Mouse (Mus musculus): Measurements from ENCODE around the gene Fgfrl1.

Gene Fgfrl1

GRCm38 (mm10) chr5:108692271-108692670 is at the start of gene Fgfrl1:
Gene Fgfrl1, plus strand, starts transcription at chr5:108692382.
- in situ Hi-C loops (cut with MboI, MseI): no loop called here

GRCm38 (mm10) chr5:108643674-108644073 is 48.5 kb upstream of the Fgfrl1 start:
- in situ Hi-C loops (cut with MboI, MseI): loop anchor here in 1 of 2 experiments (25.0 kb wide), 1 partner anchor 1294 kb away; no protein-coding TSS in a partner anchor

- in situ Hi-C loops (cut with MboI, MseI): loop anchor here in 1 of 2 experiments (25.0 kb wide), 1 partner anchor 1292 kb away; no protein-coding TSS in a partner anchor
Observed at GRCm38 (mm10) chr5:108645651-108646342, 46.4 kb upstream of the Fgfrl1 start.

- in situ Hi-C loops (cut with MboI, MseI): loop anchor here in 1 of 2 experiments (25.0 kb wide), 1 partner anchor 1291 kb away; no protein-coding TSS in a partner anchor
Observed at GRCm38 (mm10) chr5:108646343-108646660, 45.9 kb upstream of the Fgfrl1 start.

- in situ Hi-C loops (cut with MboI, MseI): loop anchor here in 1 of 2 experiments (25.0 kb wide), 1 partner anchor 1290 kb away; no protein-coding TSS in a partner anchor
Observed at GRCm38 (mm10) chr5:108647311-108647710, 44.9 kb upstream of the Fgfrl1 start.

GRCm38 (mm10) chr5:108647820-108648465 is 44.2 kb upstream of the Fgfrl1 start:
- in situ Hi-C loops (cut with MboI, MseI): loop anchor here in 1 of 2 experiments (25.0 kb wide), 1 partner anchor 1289 kb away; no protein-coding TSS in a partner anchor

GRCm38 (mm10) chr5:108648937-108649576 is 43.1 kb upstream of the Fgfrl1 start:
- in situ Hi-C loops (cut with MboI, MseI): loop anchor here in 1 of 2 experiments (25.0 kb wide), 1 partner anchor 1288 kb away; no protein-coding TSS in a partner anchor

- in situ Hi-C loops (cut with MboI, MseI): no loop called here
Observed at GRCm38 (mm10) chr5:108650341-108650740, 41.8 kb upstream of the Fgfrl1 start.

GRCm38 (mm10) chr5:108651136-108651720 is 41.0 kb upstream of the Fgfrl1 start:
- in situ Hi-C loops (cut with MboI, MseI): no loop called here

GRCm38 (mm10) chr5:108651823-108652222 is 40.4 kb upstream of the Fgfrl1 start:
- in situ Hi-C loops (cut with MboI, MseI): no loop called here

- in situ Hi-C loops (cut with MboI, MseI): no loop called here
Observed at GRCm38 (mm10) chr5:108653341-108653740, 38.8 kb upstream of the Fgfrl1 start.

GRCm38 (mm10) chr5:108654444-108654990 is 37.7 kb upstream of the Fgfrl1 start:
- in situ Hi-C loops (cut with MboI, MseI): no loop called here

- in situ Hi-C loops (cut with MboI, MseI): no loop called here
Observed at GRCm38 (mm10) chr5:108655381-108655780, 36.8 kb upstream of the Fgfrl1 start.

GRCm38 (mm10) chr5:108655891-108656650 is 36.1 kb upstream of the Fgfrl1 start:
- in situ Hi-C loops (cut with MboI, MseI): no loop called here

- in situ Hi-C loops (cut with MboI, MseI): no loop called here
Observed at GRCm38 (mm10) chr5:108657406-108657805, 34.8 kb upstream of the Fgfrl1 start.

GRCm38 (mm10) chr5:108658611-108659010 is 33.6 kb upstream of the Fgfrl1 start:
- in situ Hi-C loops (cut with MboI, MseI): no loop called here

GRCm38 (mm10) chr5:108659698-108660631 is 32.2 kb upstream of the Fgfrl1 start, which contains the start of gene Idua:
Gene Idua, plus strand, starts transcription at chr5:108660331.
- in situ Hi-C loops (cut with MboI, MseI): no loop called here

- in situ Hi-C loops (cut with MboI, MseI): no loop called here
Observed at GRCm38 (mm10) chr5:108660632-108661268, 31.4 kb upstream of the Fgfrl1 start.

GRCm38 (mm10) chr5:108662772-108663171 is 29.4 kb upstream of the Fgfrl1 start:
- in situ Hi-C loops (cut with MboI, MseI): no loop called here

All from T-helper 17 cell (primary cell).